Mouse (Mus musculus): ENCODE data around the gene Smarcb1.

GRCm38 (mm10) chr10:75851076-75851475 is 70.3 kb downstream of the Smarcb1 start:
- TF ChIP-seq CTCF (IDR thresholded peaks at IDR 0.05; ENCODE audit: borderline replicate concordance, insufficient read depth, low read depth, low read length) (no peak), POLR2A (IDR thresholded peaks at IDR 0.05; ENCODE audit: borderline replicate concordance, insufficient read depth, low read length) (no peak)

Data from cerebellum, adult 2 months (tissue).